Mouse (Mus musculus) T-cell, adult 66 days (primary cell): Measurements from ENCODE around the gene Drd4. TPM values are rescaled to one million over a fixed set of nuclear protein-coding genes. Genes with fewer than 3 reads are reported as not detected.

Source experiments
- total RNA-seq, 2 experiments: library from RNA; stranded (reverse); gene quantifications; 3 replicates in 1 of 2; 4 replicates in 1 of 2; pipeline ENCODE4 v1.2.4; 2023

Drd4 gene
- total RNA-seq = not detected

GRCm38 (mm10) chr7:141291921-141292582 lies at the start of gene Drd4:
TSS of gene Drd4 (plus strand) at chr7:141292006.

GRCm38 (mm10) chr7:141265739-141266561 lies 25.9 kb upstream of the Drd4 start, which contains the start of gene Irf7:
TSS of gene Irf7 (minus strand) at chr7:141266481.

GRCm38 (mm10) chr7:141276546-141276945 lies 15.3 kb upstream of the Drd4 start, which contains the start of gene Cdhr5:
TSS of gene Cdhr5 (minus strand) at chr7:141276786.

GRCm38 (mm10) chr7:141278766-141279590 lies 12.8 kb upstream of the Drd4 start, which contains the start of gene Sct:
TSS of gene Sct (minus strand) at chr7:141279133.

GRCm38 (mm10) chr7:141327469-141328372 lies 35.9 kb downstream of the Drd4 start, which contains the start of the genes Deaf1 and Tmem80:
TSS of gene Deaf1 (minus strand) at chr7:141327690.
TSS of gene Tmem80 (plus strand) at chr7:141327739.

GRCm38 (mm10) chr7:141338576-141339131 lies 46.8 kb downstream of the Drd4 start, which contains the start of gene Eps8l2:
TSS of gene Eps8l2 (plus strand) at chr7:141338880.

Other genes with a start within 250 kb of the Drd4 start
- 1 to 10 TPM; 1.4 to 2.2 TPM for gene B4galnt4, start 230.9 kb upstream of the Drd4 start, total RNA-seq
- gene Pkp3, start 213.8 kb upstream of the Drd4 start, total RNA-seq = 10 to 100 TPM; 45.7 to 59.0 TPM
- 10 to 100 TPM; 74.9 to 85.3 TPM for gene Sigirr, start 191.4 kb upstream of the Drd4 start, total RNA-seq
- gene Ano9, start 174.2 kb upstream of the Drd4 start, total RNA-seq = not detected
- 10 to 100 TPM; 12.0 to 12.5 TPM for gene Ptdss2, start 169.6 kb upstream of the Drd4 start, total RNA-seq
- gene Rnh1, start 119.1 kb upstream of the Drd4 start, total RNA-seq = 10 to 100 TPM; 35.2 to 41.1 TPM
- gene Hras, start 98.0 kb upstream of the Drd4 start, total RNA-seq = 10 to 100 TPM; 38.9 to 45.3 TPM
- 1 to 10 TPM; 4.8 to 5.0 TPM for gene Lrrc56, start 97.8 kb upstream of the Drd4 start, total RNA-seq
- 1 to 10 TPM; 2.4 to 2.6 TPM for gene Lmntd2, start 77.9 kb upstream of the Drd4 start, total RNA-seq
- 1 to 10 TPM; 9.3 to 9.6 TPM for gene Rassf7, start 76.1 kb upstream of the Drd4 start, total RNA-seq
- gene Phrf1, start 63.2 kb upstream of the Drd4 start, total RNA-seq = 100 to 1,000 TPM; 173 to 177 TPM
- 10 to 100 TPM; 34.4 to 53.3 TPM for gene Irf7, start 25.5 kb upstream of the Drd4 start, total RNA-seq
- gene Cdhr5, start 15.2 kb upstream of the Drd4 start, total RNA-seq = not detected
- not detected for gene Sct, start 12.9 kb upstream of the Drd4 start, total RNA-seq
- gene Deaf1, start 35.7 kb downstream of the Drd4 start, total RNA-seq = 10 to 100 TPM; 65.6 to 68.5 TPM
- 10 to 100 TPM; 20.7 to 21.2 TPM for gene Tmem80, start 35.7 kb downstream of the Drd4 start, total RNA-seq
- under 1 TPM in 1 of 2 experiments, not detected in 1; 0.80 TPM for gene Eps8l2, start 46.9 kb downstream of the Drd4 start, total RNA-seq
- 100 to 1,000 TPM in 1 of 2 experiments, 10 to 100 TPM in 1; 93.1 to 107 TPM for gene Taldo1, start 100.2 kb downstream of the Drd4 start, total RNA-seq
- 10 to 100 TPM; 38.3 to 40.0 TPM for gene Gatd1, start 122.1 kb downstream of the Drd4 start, total RNA-seq
- not detected for gene Cend1, start 137.5 kb downstream of the Drd4 start, total RNA-seq
- gene Slc25a22, start 145.9 kb downstream of the Drd4 start, total RNA-seq = 10 to 100 TPM; 55.0 to 76.6 TPM
- gene Pidd1, start 152.0 kb downstream of the Drd4 start, total RNA-seq = 1 to 10 TPM; 2.4 to 5.7 TPM
- gene Rplp2, start 155.4 kb downstream of the Drd4 start, total RNA-seq = 1,000 to 10,000 TPM; 3,530 to 3,735 TPM
- 10 to 100 TPM; 52.1 to 58.8 TPM for gene Pnpla2, start 163.2 kb downstream of the Drd4 start, total RNA-seq
- 1 to 10 TPM in 1 of 2 experiments, not detected in 1; 1.0 TPM for gene Cracr2b, start 169.1 kb downstream of the Drd4 start, total RNA-seq
- gene Cd151, start 175.4 kb downstream of the Drd4 start, total RNA-seq = 1 to 10 TPM; 7.2 to 8.9 TPM
- 10 to 100 TPM; 17.0 to 21.1 TPM for gene Polr2l, start 183.1 kb downstream of the Drd4 start, total RNA-seq
- gene Tspan4, start 183.2 kb downstream of the Drd4 start, total RNA-seq = 1 to 10 TPM; 2.2 to 2.8 TPM
- 10 to 100 TPM; 21.1 to 31.6 TPM for gene Chid1, start 247.9 kb downstream of the Drd4 start, total RNA-seq